Mouse (Mus musculus): ENCODE results near the gene F7. TPM values are rescaled to one million over a fixed set of nuclear protein-coding genes. Genes with fewer than 3 reads are reported as not detected.

The F7 gene
- total RNA-seq, 2 experiments from 2014 or later = 0.23 to 0.24 TPM

Other genes starting within 250 kb of the F7 start
- gene Mcf2l, start 152.2 kb upstream of the F7 start, total RNA-seq (2021) = 100 to 1,000 TPM; 249 to 271 TPM
- not detected for gene F10, start 11.3 kb downstream of the F7 start, total RNA-seq (2021)
- not detected for gene Proz, start 34.9 kb downstream of the F7 start, total RNA-seq (2021)
- 10 to 100 TPM; 26.6 to 29.0 TPM for gene Pcid2, start 79.4 kb downstream of the F7 start, total RNA-seq (2021)
- 10 to 100 TPM; 56.2 to 59.6 TPM for gene Cul4a, start 79.6 kb downstream of the F7 start, total RNA-seq (2021)
- gene Lamp1, start 133.1 kb downstream of the F7 start, total RNA-seq (2021) = 100 to 1,000 TPM; 307 to 320 TPM
- 1 to 10 TPM; 4.8 to 6.6 TPM for gene Grtp1, start 174.6 kb downstream of the F7 start, total RNA-seq (2021)
- 1 to 10 TPM; 1.3 to 2.8 TPM for gene Adprhl1, start 228.1 kb downstream of the F7 start, total RNA-seq (2021)